Mouse (Mus musculus) liver, postnatal 0 days (tissue): Measurements from ENCODE around the gene Gm13199.

Experiments
- CTCF ChIP-seq: sonication (generic); IDR thresholded peaks from 2 replicates; pipeline ENCODE4 v1.5.1; 2016; ENCODE audit warnings: antibody characterized with exemption, low read depth
- EP300 ChIP-seq: IDR thresholded peaks from 2 replicates; pipeline ENCODE4 v1.6.1; 2016; ENCODE audit warnings: antibody characterized with exemption, low read depth, mild to moderate bottlenecking

GRCm38 (mm10) chr2:5877446-5877845 is 14.7 kb upstream of the Gm13199 start:
- TF ChIP-seq CTCF = no peak
- TF ChIP-seq EP300 = no peak
